Mouse (Mus musculus) c-Kit-positive CD71-negative TER-119-negative erythroid progenitor cells, embryonic 14.5 days (primary cell): ENCODE measurements around the gene Kif3b.
"Not testable (repeated sequence)": the region's sequence is repeated elsewhere in the genome, so short reads cannot be mapped to it uniquely, and the experiment has no call there.

Experiments
- DNase-seq: peaks from one replicate; pipeline ENCODE4 v3.0.0-alpha.2; 2013; ENCODE audit warnings: low read depth

Kif3b gene

GRCm38 (mm10) chr2:153345454-153346220, 54.4 kb downstream of the Kif3b start, which contains the start of gene Asxl1:
Asxl1 (plus strand) TSS chr2:153345829.
- peak; percentile 96 for DNase-seq

GRCm38 (mm10) chr2:153346221-153347182, 55.3 kb downstream of the Kif3b start:
- DNase-seq, result no peak

GRCm38 (mm10) chr2:153347183-153347781, 56.1 kb downstream of the Kif3b start:
- DNase-seq, result no peak

- DNase-seq, result no peak
Measured at GRCm38 (mm10) chr2:153348100-153348831, 57.1 kb downstream of the Kif3b start.

GRCm38 (mm10) chr2:153350552-153351181, 59.5 kb downstream of the Kif3b start:
- DNase-seq, result peak; percentile 55

- no peak for DNase-seq
Measured at GRCm38 (mm10) chr2:153354648-153355047, 63.4 kb downstream of the Kif3b start.

- DNase-seq, result no peak
Measured at GRCm38 (mm10) chr2:153356784-153357183, 65.6 kb downstream of the Kif3b start.

GRCm38 (mm10) chr2:153361101-153361710, 70.0 kb downstream of the Kif3b start:
- DNase-seq, result no peak

- not testable (repeated sequence) for DNase-seq
Measured at GRCm38 (mm10) chr2:153364531-153364930, 73.3 kb downstream of the Kif3b start.

- DNase-seq, result no peak
Measured at GRCm38 (mm10) chr2:153370871-153371270, 79.7 kb downstream of the Kif3b start.

- no peak for DNase-seq
Measured at GRCm38 (mm10) chr2:153375380-153375779, 84.2 kb downstream of the Kif3b start.

GRCm38 (mm10) chr2:153380479-153380878, 89.3 kb downstream of the Kif3b start:
- no peak for DNase-seq
